Mouse (Mus musculus): Measurements from ENCODE around the gene Ano1.
A peak's percentile ranks its signal among the peaks of the same experiment; 100 is the strongest.

- TF ChIP-seq CTCF (IDR thresholded peaks at IDR 0.05; ENCODE audit: extremely low read depth, insufficient read depth, insufficient read length, insufficient replicate concordance) = peak; percentile 81; the same call in 1 of the 2 replicates
- no peak for TF ChIP-seq POLR2A (IDR thresholded peaks at IDR 0.05; ENCODE audit: low read depth, low read length)
Measured at GRCm38 (mm10) chr7:144775804-144776447, 24.2 kb upstream of the Ano1 start.

Data from spleen, adult 2 months (tissue).